Mouse (Mus musculus) thymus, adult 2 months (tissue): ENCODE measurements around the gene Hcrt.

Experiments
- CTCF ChIP-seq: fragments of 200-500 bp; IDR thresholded peaks from 2 replicates; pipeline ENCODE4 v1.5.1; 2012; ENCODE audit warnings: mild to moderate bottlenecking, control low read depth, low read length, moderate library complexity, borderline replicate concordance; ENCODE audit not compliant: control insufficient read depth, poor library complexity, insufficient read depth; ENCODE audit errors: extremely low read depth
- POLR2A ChIP-seq: fragments of 200-500 bp; IDR thresholded peaks from 2 replicates; pipeline ENCODE4 v1.6.1; 2012; ENCODE audit warnings: mild to moderate bottlenecking, low read length, control low read depth, moderate library complexity; ENCODE audit not compliant: control insufficient read depth, poor library complexity, insufficient read depth; ENCODE audit errors: extremely low read depth

GRCm38 (mm10) chr11:100721254-100721653 is 41.5 kb downstream of the Hcrt start:
- no peak for TF ChIP-seq POLR2A
- TF ChIP-seq CTCF = no peak
